Mouse (Mus musculus) intestine, embryonic 14.5 days (tissue): ENCODE data around the gene Zfp131. TPM values are rescaled to one million over a fixed set of nuclear protein-coding genes. Genes with fewer than 3 reads are reported as not detected.
A peak's percentile ranks its signal among the peaks of the same experiment; 100 is the strongest.

Experiments
- ATAC-seq: fragments of 200-750 bp; cut with Nextera tagmentation; replicated peaks from 2 replicates; pipeline ENCODE4 v1.8.0; 2017; ENCODE audit warnings: low read depth, moderate number of reproducible peaks, moderate TSS enrichment, moderate library complexity; ENCODE audit not compliant: low FRiP score, low TSS enrichment
- DNase-seq: peaks from one replicate; pipeline ENCODE4 v3.0.0-alpha.2; 2018; ENCODE audit warnings: low spot score
- H3K27ac ChIP-seq: fragments of 300-500 bp; sonication (generic); 2 replicates; pipeline ENCODE4 v1.5.1; 2014; ENCODE audit warnings: low read depth, mild to moderate bottlenecking, control low read depth
- H3K27me3 ChIP-seq: fragments of 300-500 bp; sonication (generic); replicated peaks from 2 replicates; pipeline ENCODE4 v1.6.1; 2014; ENCODE audit warnings: low read length, control low read depth; ENCODE audit not compliant: control insufficient read depth, insufficient read depth
- H3K36me3 ChIP-seq: fragments of 300-500 bp; sonication (generic); 2 replicates; pipeline ENCODE4 v1.6.1; 2014; ENCODE audit warnings: low read length, control low read depth; ENCODE audit not compliant: control insufficient read depth, insufficient read depth
- H3K4me1 ChIP-seq: fragments of 300-500 bp; sonication (generic); replicated peaks from 2 replicates; pipeline ENCODE4 v1.6.1; 2014; ENCODE audit warnings: low read length, control low read depth, mixed read lengths; ENCODE audit not compliant: control insufficient read depth, insufficient read depth
- H3K4me2 ChIP-seq: fragments of 300-500 bp; sonication (generic); 2 replicates; pipeline ENCODE4 v1.6.1; 2014; ENCODE audit warnings: low read length
- H3K4me3 ChIP-seq: fragments of 300-500 bp; sonication (generic); 2 replicates; pipeline ENCODE4 v1.5.1; 2014; ENCODE audit warnings: low read depth, low read length, control low read depth, mixed read lengths
- H3K9ac ChIP-seq: fragments of 300-500 bp; sonication (generic); 2 replicates; pipeline ENCODE4 v1.6.1; 2014; ENCODE audit warnings: mild to moderate bottlenecking, low read length
- H3K9me3 ChIP-seq: fragments of 300-500 bp; sonication (generic); 2 replicates; pipeline ENCODE4 v1.6.1; 2016; ENCODE audit warnings: low read length, control low read depth; ENCODE audit not compliant: control insufficient read depth
- WGBS: fragments of 180-500 bp; shearing (Covaris S2); extraction: QIAGEN DNeasy Blood & Tissue Kit; methylation state at CpG from one replicate; pipeline ENCODE4 v1.1.7; 2014; 5-methylcytosine and 5-hydroxymethylcytosine counted together
- polyA plus RNA-seq: library from polyadenylated mRNA; unstranded; fragments of >200 nt; fragmentation: Nextera tagmentation; extraction: Ambion mirVana; gene quantifications from 2 replicates; pipeline ENCODE4 v1.2.1, GENCODE M21; 2014

Gene Zfp131
- polyA plus RNA-seq, 1 experiment from 2014 or later: 35.6 TPM

- no peaks in the 10 kb centered on the region for H3K27me3 ChIP-seq
- no peak for ATAC-seq
- no peaks in the 10 kb centered on the region for H3K36me3 ChIP-seq
- H3K9me3 ChIP-seq: no peaks in the 10 kb centered on the region
- H3K4me1 ChIP-seq: no peaks in the 10 kb centered on the region
- 86% methylated on average over 6 of the region's 6 CpGs for WGBS
- H3K4me3 ChIP-seq: no peak overlapping the region
- DNase-seq: no peak
- no peak overlapping the region for H3K9ac ChIP-seq
- no peak overlapping the region for H3K27ac ChIP-seq
- no peak overlapping the region for H3K4me2 ChIP-seq
These were observed 47.8 kb downstream of the Zfp131 start for GRCm38 (mm10) chr13:119742711-119743415.

GRCm38 (mm10) chr13:119741390-119742237 is 49.1 kb downstream of the Zfp131 start:
- H3K4me1 ChIP-seq: no peaks in the 10 kb centered on the region
- WGBS: 11% methylated on average over 19 of the region's 19 CpGs
- H3K9ac ChIP-seq: no peak overlapping the region
- H3K27ac ChIP-seq: no peak overlapping the region
- no peaks in the 10 kb centered on the region for H3K9me3 ChIP-seq
- H3K4me3 ChIP-seq: 0 out of 2 replicates have a peak overlapping the region, but pooled peaks have one; percentile 1
- H3K27me3 ChIP-seq: no peaks in the 10 kb centered on the region
- DNase-seq: peak; percentile 62
- no peak for ATAC-seq
- H3K36me3 ChIP-seq: no peaks in the 10 kb centered on the region
- H3K4me2 ChIP-seq: peak overlapping the region; percentile 45

- H3K9me3 ChIP-seq: no peaks in the 10 kb centered on the region
- no peaks in the 10 kb centered on the region for H3K36me3 ChIP-seq
- no peak overlapping the region for H3K4me2 ChIP-seq
- no peak overlapping the region for H3K9ac ChIP-seq
- no peaks in the 10 kb centered on the region for H3K4me1 ChIP-seq
- 53% methylated on average over 6 of the region's 6 CpGs for WGBS
- no peaks in the 10 kb centered on the region for H3K27me3 ChIP-seq
- no peak overlapping the region for H3K4me3 ChIP-seq
- H3K27ac ChIP-seq: no peak overlapping the region
- DNase-seq (no peak), ATAC-seq (no peak)
These were observed 59.2 kb downstream of the Zfp131 start for GRCm38 (mm10) chr13:119731448-119731847.

GRCm38 (mm10) chr13:119729406-119729805 is 61.3 kb downstream of the Zfp131 start:
- no peak overlapping the region for H3K9ac ChIP-seq
- DNase-seq: no peak
- no peaks in the 10 kb centered on the region for H3K9me3 ChIP-seq
- H3K4me3 ChIP-seq: no peak overlapping the region
- WGBS: 87% methylated on average over 7 of the region's 7 CpGs
- H3K36me3 ChIP-seq: no peaks in the 10 kb centered on the region
- no peaks in the 10 kb centered on the region for H3K27me3 ChIP-seq
- no peaks in the 10 kb centered on the region for H3K4me1 ChIP-seq
- H3K27ac ChIP-seq: no peak overlapping the region
- no peak for ATAC-seq
- H3K4me2 ChIP-seq: no peak overlapping the region

GRCm38 (mm10) chr13:119727608-119728387 is 62.9 kb downstream of the Zfp131 start:
- Histone ChIP-seq H3K27ac (no peak overlapping the region), H3K4me3 (no peak overlapping the region), H3K4me2 (no peak overlapping the region), H3K4me1 (no peaks in the 10 kb centered on the region), H3K27me3 (no peaks in the 10 kb centered on the region), H3K9me3 (no peaks in the 10 kb centered on the region), H3K36me3 (no peaks in the 10 kb centered on the region), H3K9ac (no peak overlapping the region)
- WGBS: 68% methylated on average over 26 of the region's 26 CpGs
- DNase-seq (no peak), ATAC-seq (no peak)

- Histone ChIP-seq H3K9ac (no peak overlapping the region), H3K27ac (no peak overlapping the region), H3K4me3 (no peak overlapping the region), H3K4me2 (no peak overlapping the region), H3K27me3 (no peaks in the 10 kb centered on the region), H3K9me3 (no peaks in the 10 kb centered on the region), H3K36me3 (no peaks in the 10 kb centered on the region), H3K4me1 (no peaks in the 10 kb centered on the region)
- ATAC-seq (no peak), DNase-seq (no peak)
- WGBS: 88% methylated on average over 7 of the region's 7 CpGs
These were observed 66.1 kb downstream of the Zfp131 start for GRCm38 (mm10) chr13:119724541-119724940.

GRCm38 (mm10) chr13:119723368-119723767 is 67.3 kb downstream of the Zfp131 start:
- H3K4me2 ChIP-seq: no peak overlapping the region
- H3K27me3 ChIP-seq: no peaks in the 10 kb centered on the region
- H3K9ac ChIP-seq: no peak overlapping the region
- DNase-seq: no peak
- no peak for ATAC-seq
- H3K9me3 ChIP-seq: no peaks in the 10 kb centered on the region
- no peaks in the 10 kb centered on the region for H3K4me1 ChIP-seq
- 84% methylated on average over 5 of the region's 5 CpGs for WGBS
- H3K36me3 ChIP-seq: no peaks in the 10 kb centered on the region
- no peak overlapping the region for H3K4me3 ChIP-seq
- H3K27ac ChIP-seq: no peak overlapping the region

- Histone ChIP-seq H3K4me3 (no peak overlapping the region), H3K4me2 (no peak overlapping the region), H3K9me3 (no peaks in the 10 kb centered on the region), H3K27ac (no peak overlapping the region), H3K36me3 (no peaks in the 10 kb centered on the region), H3K4me1 (no peaks in the 10 kb centered on the region), H3K9ac (no peak overlapping the region), H3K27me3 (no peaks in the 10 kb centered on the region)
- 81% methylated on average over 3 of the region's 3 CpGs for WGBS
- no peak for ATAC-seq
- DNase-seq: no peak
These were observed 68.2 kb downstream of the Zfp131 start for GRCm38 (mm10) chr13:119722447-119722846.
